Mouse (Mus musculus) MEL (cell line): ENCODE measurements at regions not wholly inside any gene's neighbourhood (a gene's known extent, or its start where the extent isn't known, plus 50 kb on each side); places are given as distances from the start of the nearest gene placed in this dataset.

ENCODE experiments used
- DNase-seq: peaks from one replicate; pipeline ENCODE4 v3.0.0; 2011; ENCODE audit warnings: low read depth, low spot score
- H3K27ac ChIP-seq: 2 replicates; pipeline ENCODE4 v1.5.1; 2012; ENCODE audit warnings: low read depth, mild to moderate bottlenecking, control low read depth, low read length, moderate library complexity; ENCODE audit not compliant: control insufficient read depth
- H3K27me3 ChIP-seq, 2 experiments: fragments of 150-350 bp in 1 of 2; sonication (generic) in 1 of 2; 2 replicates each; pipeline ENCODE4 v1.6.1; 2012; ENCODE audit warnings: low read length in 2 of 2, mild to moderate bottlenecking in 2 of 2, improper control_type of control experiment in 1 of 2, moderate library complexity in 1 of 2; ENCODE audit not compliant: insufficient read depth in 2 of 2, control insufficient read depth in 1 of 2
- H3K36me3 ChIP-seq, 2 experiments: 2 replicates each; pipeline ENCODE4 v1.6.1; 2012 to 2014; ENCODE audit warnings: low read length in 2 of 2, improper control_type of control experiment in 1 of 2, inconsistent platforms in 1 of 2, mild to moderate bottlenecking in 1 of 2; ENCODE audit not compliant: insufficient read depth in 2 of 2, control insufficient read depth in 1 of 2
- H3K4me1 ChIP-seq, 2 experiments: fragments of 150-350 bp in 1 of 2; sonication (generic) in 1 of 2; 2 replicates each; pipeline ENCODE4 v1.6.1; 2012; ENCODE audit warnings: low read length in 2 of 2, improper control_type of control experiment in 1 of 2, mild to moderate bottlenecking in 1 of 2; ENCODE audit not compliant: insufficient read depth in 2 of 2, control insufficient read depth in 1 of 2
- H3K4me3 ChIP-seq, 2 experiments: fragments of 150-350 bp in 1 of 2; sonication (generic) in 1 of 2; 2 replicates each; pipeline ENCODE4 v1.5.1; 2012; ENCODE audit warnings: low read depth in 2 of 2, low read length in 2 of 2, mild to moderate bottlenecking in 2 of 2, moderate library complexity in 2 of 2, control low read depth in 1 of 2, improper control_type of control experiment in 1 of 2; ENCODE audit not compliant: control insufficient read depth in 1 of 2, insufficient read depth in 1 of 2
- H3K79me2 ChIP-seq: 2 replicates; pipeline ENCODE4 v1.6.1; 2012; ENCODE audit warnings: mild to moderate bottlenecking, low read length, moderate library complexity; ENCODE audit not compliant: control insufficient read depth, poor library complexity, insufficient read depth
- H3K9ac ChIP-seq: 2 replicates; pipeline ENCODE4 v1.6.1; 2012; ENCODE audit warnings: low read depth, mild to moderate bottlenecking, control low read depth, low read length, moderate library complexity; ENCODE audit not compliant: control insufficient read depth, poor library complexity, severe bottlenecking
- H3K9me3 ChIP-seq: fragments of 150-350 bp; sonication (generic); replicated peaks from 2 replicates; pipeline ENCODE4 v1.6.1; 2012; ENCODE audit warnings: mild to moderate bottlenecking, low read length, improper control_type of control experiment, moderate library complexity; ENCODE audit not compliant: insufficient read depth
- BHLHE40 ChIP-seq: IDR thresholded peaks from 2 replicates; pipeline ENCODE4 v1.6.1; 2012; ENCODE audit warnings: low read depth, mild to moderate bottlenecking, inconsistent platforms, low read length, improper control_type of control experiment, borderline replicate concordance
- CHD2 ChIP-seq: IDR thresholded peaks from 2 replicates; pipeline ENCODE4 v1.6.1; 2011; ENCODE audit warnings: low read length, improper control_type of control experiment
- CTCF ChIP-seq, 3 experiments: IDR thresholded peaks in 2 of 3; conservative IDR thresholded peaks in 1 of 3; 2 replicates each; pipeline ENCODE4 v1.5.1; 2011 to 2012; ENCODE audit warnings: low read length in 3 of 3, low read depth in 2 of 3, mild to moderate bottlenecking in 2 of 3, improper control_type of control experiment in 1 of 3, inconsistent platforms in 1 of 3, mixed read lengths in 1 of 3, moderate library complexity in 1 of 3; ENCODE audit not compliant: control insufficient read depth in 1 of 3, insufficient read depth in 1 of 3, poor library complexity in 1 of 3, severe bottlenecking in 1 of 3
- E2F4 ChIP-seq: IDR thresholded peaks from 2 replicates; pipeline ENCODE4 v1.6.1; 2011; ENCODE audit warnings: low read depth, low read length, improper control_type of control experiment, borderline replicate concordance
- ELF1 ChIP-seq: IDR thresholded peaks from 2 replicates; pipeline ENCODE4 v1.6.1; 2014; ENCODE audit warnings: low read depth, mild to moderate bottlenecking, inconsistent platforms, low read length, improper control_type of control experiment, moderate library complexity
- EP300 ChIP-seq, 2 experiments: IDR thresholded peaks; 2 replicates each; pipeline ENCODE4 v1.6.1; 2011; ENCODE audit warnings: improper control_type of control experiment in 2 of 2, low read length in 2 of 2, low read depth in 1 of 2, mild to moderate bottlenecking in 1 of 2
- ETS1 ChIP-seq: IDR thresholded peaks from 2 replicates; pipeline ENCODE4 v1.6.1; 2012; ENCODE audit warnings: low read depth, mild to moderate bottlenecking, inconsistent platforms, low read length, improper control_type of control experiment, moderate library complexity
- GABPA ChIP-seq: IDR thresholded peaks from 2 replicates; pipeline ENCODE4 v1.6.1; 2012; ENCODE audit warnings: low read depth, mild to moderate bottlenecking, inconsistent platforms, low read length, improper control_type of control experiment, moderate library complexity
- GATA1 ChIP-seq: IDR thresholded peaks from 2 replicates; pipeline ENCODE4 v1.6.1; 2011; ENCODE audit warnings: low read depth, low read length, improper control_type of control experiment
- HCFC1 ChIP-seq: IDR thresholded peaks from 2 replicates; pipeline ENCODE4 v1.6.1; 2012; ENCODE audit warnings: low read depth, mild to moderate bottlenecking, inconsistent platforms, low read length, improper control_type of control experiment, moderate library complexity
- JUND ChIP-seq: IDR thresholded peaks from 2 replicates; pipeline ENCODE4 v1.6.1; 2011; ENCODE audit warnings: low read depth, mild to moderate bottlenecking, improper control_type of control experiment, low read length
- KAT2A ChIP-seq: conservative IDR thresholded peaks from 2 replicates; pipeline ENCODE4 v1.6.1; 2012; ENCODE audit warnings: low read depth, low read length, improper control_type of control experiment, inconsistent platforms
- MAFK ChIP-seq: IDR thresholded peaks from 2 replicates; pipeline ENCODE4 v1.6.1; 2011; ENCODE audit warnings: low read depth, mild to moderate bottlenecking, low read length, improper control_type of control experiment, borderline replicate concordance
- MAX ChIP-seq: IDR thresholded peaks from 2 replicates; pipeline ENCODE4 v1.6.1; 2011; ENCODE audit warnings: low read length, improper control_type of control experiment
- MAZ ChIP-seq: IDR thresholded peaks from 2 replicates; pipeline ENCODE4 v1.6.1; 2012; ENCODE audit warnings: low read depth, mild to moderate bottlenecking, inconsistent platforms, low read length, improper control_type of control experiment
- MEF2A ChIP-seq: IDR thresholded peaks from 2 replicates; pipeline ENCODE4 v1.6.1; 2014; ENCODE audit warnings: low read depth, mild to moderate bottlenecking, inconsistent platforms, low read length, improper control_type of control experiment; ENCODE audit not compliant: poor library complexity, insufficient replicate concordance, severe bottlenecking; ENCODE audit errors: extremely low read depth
- MYB ChIP-seq: IDR thresholded peaks from 2 replicates; pipeline ENCODE4 v1.6.1; 2011; ENCODE audit warnings: mild to moderate bottlenecking, low read depth, low read length, improper control_type of control experiment
- NELFE ChIP-seq: IDR thresholded peaks from 2 replicates; pipeline ENCODE4 v1.6.1; 2011; ENCODE audit warnings: low read depth, low read length, improper control_type of control experiment
- POLR2AphosphoS2 ChIP-seq: IDR thresholded peaks from 2 replicates; pipeline ENCODE4 v1.6.1; 2011; ENCODE audit warnings: low read length, improper control_type of control experiment
- POLR2AphosphoS5 ChIP-seq: IDR thresholded peaks from 2 replicates; pipeline ENCODE4 v1.6.1; 2012; ENCODE audit warnings: low read depth, borderline replicate concordance, mild to moderate bottlenecking, inconsistent platforms, low read length, moderate library complexity, mixed read lengths
- RAD21 ChIP-seq: IDR thresholded peaks from 2 replicates; pipeline ENCODE4 v1.6.1; 2011; ENCODE audit warnings: mild to moderate bottlenecking, low read depth, low read length, improper control_type of control experiment
- SIN3A ChIP-seq: IDR thresholded peaks from 2 replicates; pipeline ENCODE4 v1.6.1; 2012; ENCODE audit warnings: low read length, improper control_type of control experiment, inconsistent platforms
- ZC3H11A ChIP-seq: IDR thresholded peaks from 2 replicates; pipeline ENCODE4 v1.6.1; 2012; ENCODE audit warnings: low read depth, mild to moderate bottlenecking, inconsistent platforms, low read length, improper control_type of control experiment
- ZMIZ1 ChIP-seq: IDR thresholded peaks from 2 replicates; pipeline ENCODE4 v1.6.1; 2012; ENCODE audit warnings: low read depth, mild to moderate bottlenecking, inconsistent platforms, low read length, improper control_type of control experiment, moderate library complexity
- ZNF384 ChIP-seq: IDR thresholded peaks from 2 replicates; pipeline ENCODE4 v1.6.1; 2012; ENCODE audit warnings: low read depth, mild to moderate bottlenecking, inconsistent platforms, low read length, improper control_type of control experiment

- DNase-seq = no peak
- H3K9ac ChIP-seq = no peak overlapping the region
- no peaks in the 10 kb centered on the region for H3K9me3 ChIP-seq
- H3K27me3 ChIP-seq = no peaks in the 10 kb centered on the region
- no peaks in the 10 kb centered on the region for H3K79me2 ChIP-seq
- TF ChIP-seq RAD21 = no peak
- TF ChIP-seq ELF1 = no peak
- TF ChIP-seq KAT2A = no peak
- TF ChIP-seq ETS1 = no peak
- TF ChIP-seq JUND = no peak
- TF ChIP-seq MAX = no peak
- no peak for TF ChIP-seq POLR2AphosphoS5
- no peak for TF ChIP-seq BHLHE40
- TF ChIP-seq MAFK = no peak
- no peak for TF ChIP-seq ZMIZ1
- no peak for TF ChIP-seq EP300 (IDR thresholded peaks at IDR 0.05; ENCODE audit: low read depth in 1 of 2, low read length in 2 of 2)
- TF ChIP-seq SIN3A = no peak
- no peak for TF ChIP-seq GABPA
- no peak for TF ChIP-seq MYB
- TF ChIP-seq CTCF (IDR thresholded peaks at IDR 0.05 in 2 of 3, conservative IDR thresholded peaks at IDR 0.05 in 1 of 3; ENCODE audit: control insufficient read depth in 1 of 3, insufficient read depth in 1 of 3, low read depth in 2 of 3, low read length in 3 of 3, poor library complexity in 1 of 3, severe bottlenecking in 1 of 3) = no peak
- TF ChIP-seq POLR2AphosphoS2 = no peak
- TF ChIP-seq, all 39 proteins: peak for 0
- H3K36me3 ChIP-seq = no peaks in the 10 kb centered on the region
- no peaks in the 10 kb centered on the region for H3K4me1 ChIP-seq
- H3K27ac ChIP-seq = no peak overlapping the region
- no peak overlapping the region for H3K4me3 ChIP-seq
These were observed 126.1 kb downstream of the Minar1 start for GRCm38 (mm10) chr9:89496729-89497398.

- Histone ChIP-seq H3K27ac (no peak overlapping the region), H3K79me2 (no peaks in the 10 kb centered on the region), H3K4me3 (no peak overlapping the region), H3K9me3 (no peaks in the 10 kb centered on the region), H3K4me1 (no peaks in the 10 kb centered on the region), H3K36me3 (no peaks in the 10 kb centered on the region), H3K27me3 (no peaks in the 10 kb centered on the region), H3K9ac (no peak overlapping the region)
- DNase-seq = no peak
- TF ChIP-seq ZNF384 = no peak
- no peak for TF ChIP-seq MAX
- TF ChIP-seq EP300 (IDR thresholded peaks at IDR 0.05; ENCODE audit: low read depth in 1 of 2, low read length in 2 of 2) = no peak
- TF ChIP-seq ZC3H11A = no peak
- no peak for TF ChIP-seq CTCF (IDR thresholded peaks at IDR 0.05 in 2 of 3, conservative IDR thresholded peaks at IDR 0.05 in 1 of 3; ENCODE audit: control insufficient read depth in 1 of 3, insufficient read depth in 1 of 3, low read depth in 2 of 3, low read length in 3 of 3, poor library complexity in 1 of 3, severe bottlenecking in 1 of 3)
- no peak for TF ChIP-seq GATA1
- TF ChIP-seq HCFC1 = no peak
- TF ChIP-seq E2F4 = no peak
- TF ChIP-seq RAD21 = no peak
- no peak for TF ChIP-seq MAZ
- TF ChIP-seq BHLHE40 = no peak
- no peak for TF ChIP-seq ELF1
- TF ChIP-seq CHD2 = no peak
- TF ChIP-seq SIN3A = no peak
- no peak for TF ChIP-seq MEF2A
- TF ChIP-seq NELFE = no peak
- no peak for TF ChIP-seq ZMIZ1
These were observed 135.3 kb downstream of the Minar1 start for GRCm38 (mm10) chr9:89487601-89488000.
